Mouse (Mus musculus) 3134 (cell line): ENCODE results near the gene Lrrc23.
"Not testable (repeated sequence)": the region's sequence is repeated elsewhere in the genome, so short reads cannot be mapped to it uniquely, and the experiment has no call there.

Source experiments
- DNase-seq: peaks from one replicate; pipeline ENCODE4 v3.0.0-alpha.2; 2011; ENCODE audit warnings: low spot score; ENCODE audit not compliant: insufficient read length; ENCODE audit errors: extremely low read depth

The Lrrc23 gene

GRCm38 (mm10) chr6:124779222-124779983, at the start of gene Lrrc23:
Lrrc23 (minus strand) TSS chr6:124779727.
- no peak for DNase-seq

- peak; percentile 75 for DNase-seq
Observed at GRCm38 (mm10) chr6:124828101-124828592, 48.6 kb upstream of the Lrrc23 start.

GRCm38 (mm10) chr6:124822049-124822448, 42.5 kb upstream of the Lrrc23 start:
- no peak for DNase-seq

DNA sequence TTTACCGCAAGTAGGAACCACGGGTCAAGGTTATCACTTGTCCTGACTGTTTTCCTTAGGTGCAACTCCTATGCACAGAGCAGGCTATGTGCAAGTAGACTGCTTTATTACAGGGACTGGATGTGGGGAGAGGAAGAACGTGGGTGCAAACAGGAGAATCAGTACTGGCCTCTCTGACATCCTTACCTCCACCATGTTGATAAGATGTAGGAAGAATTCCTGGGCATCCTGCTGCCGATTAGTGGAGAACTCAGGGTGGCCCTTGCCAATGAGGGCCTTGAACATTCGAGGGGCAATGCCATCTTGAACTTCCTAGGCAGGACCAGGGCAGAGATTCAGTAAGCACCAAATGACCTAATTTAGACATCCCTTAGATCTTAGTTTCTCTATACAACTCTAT, 41.4 kb upstream of the Lrrc23 start:
- DNase-seq = no peak

DNA sequence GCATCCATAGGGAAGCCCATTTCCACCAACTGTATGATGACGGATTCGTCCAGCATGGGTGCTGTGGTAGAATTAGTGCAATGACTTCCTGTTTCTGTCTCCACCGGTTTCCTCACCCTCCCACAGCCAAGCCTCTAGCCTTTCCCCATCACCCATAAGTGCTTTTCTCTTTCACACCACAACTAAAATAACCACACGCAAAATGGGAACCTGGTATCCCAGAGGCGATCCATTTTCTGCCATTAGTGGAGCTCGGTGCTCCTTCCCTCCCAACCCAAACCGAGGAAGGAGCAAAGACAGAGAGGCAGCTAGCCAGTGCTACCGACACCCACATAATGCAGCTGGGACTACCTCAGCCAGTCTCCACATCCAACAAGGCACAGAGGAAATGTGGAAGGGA, 38.4 kb upstream of the Lrrc23 start:
- DNase-seq = no peak

DNA sequence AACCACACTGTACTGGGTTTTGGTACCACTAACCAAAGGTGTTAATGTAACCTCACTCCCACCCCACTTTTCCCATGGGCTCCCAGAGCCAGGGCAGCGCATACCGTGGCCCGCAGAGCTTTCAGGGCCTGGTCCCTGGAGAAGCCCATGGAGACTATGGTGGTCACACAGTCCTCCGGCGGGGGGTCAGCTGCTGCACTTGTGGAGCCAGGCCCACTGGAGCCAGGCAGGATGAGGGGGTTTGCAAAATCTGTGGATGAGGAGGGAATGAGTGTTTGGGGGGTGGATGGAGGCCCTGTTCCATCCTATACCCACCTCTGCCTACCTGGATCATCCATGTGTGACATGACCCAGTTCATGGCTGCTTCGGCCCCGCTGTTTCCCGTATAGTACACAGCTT, 38.0 kb upstream of the Lrrc23 start:
- DNase-seq = no peak

- no peak for DNase-seq
Observed at GRCm38 (mm10) chr6:124817125-124817524, 37.6 kb upstream of the Lrrc23 start.

- no peak for DNase-seq
Observed at GRCm38 (mm10) chr6:124816611-124817010, 37.1 kb upstream of the Lrrc23 start.

- no peak for DNase-seq
Observed at GRCm38 (mm10) chr6:124814858-124815774, 35.6 kb upstream of the Lrrc23 start.

DNA sequence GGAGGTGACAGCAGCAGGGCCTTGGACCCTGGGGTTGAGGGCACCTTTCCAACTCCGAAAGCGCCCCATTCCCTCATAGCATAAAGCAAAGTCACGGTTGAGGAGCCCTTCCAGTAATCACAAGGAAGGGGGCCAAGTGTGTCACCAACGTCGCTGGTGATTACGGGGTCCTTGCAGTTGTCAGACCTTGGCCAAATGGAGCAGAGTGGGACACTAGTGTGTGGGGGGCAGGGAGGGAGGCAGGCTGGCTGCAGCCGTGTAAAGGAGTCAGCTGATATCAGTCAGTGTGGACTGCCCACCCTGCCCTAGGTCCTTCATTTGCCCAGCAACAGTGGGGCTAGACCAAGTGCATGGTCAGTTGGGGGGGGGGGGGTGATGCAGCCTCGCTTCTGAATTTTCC, 34.9 kb upstream of the Lrrc23 start:
- no peak for DNase-seq

GRCm38 (mm10) chr6:124813933-124814332, 34.4 kb upstream of the Lrrc23 start, which contains the start of gene Tpi1:
Tpi1 (minus strand) TSS chr6:124814296.
- DNase-seq = peak; percentile 83

DNA sequence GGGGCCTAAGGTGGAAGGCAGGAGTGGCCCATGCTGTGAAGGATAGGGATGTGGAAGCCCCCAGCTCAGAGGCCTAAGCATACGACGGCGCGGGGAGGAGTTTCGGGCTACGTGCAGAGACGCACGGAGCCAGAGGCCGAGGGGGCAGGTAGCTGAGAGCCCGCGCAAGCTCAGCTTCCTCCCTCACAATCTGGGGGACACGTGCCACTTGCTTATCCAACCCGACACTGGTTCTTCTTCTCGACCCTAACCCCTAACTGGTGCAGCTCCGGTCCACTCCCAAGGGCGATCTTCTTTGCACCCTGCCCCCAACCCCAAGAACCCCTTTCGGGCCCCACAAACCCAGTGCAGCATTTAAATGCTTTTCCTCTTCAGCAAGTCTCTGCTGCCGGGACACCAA, 34.0 kb upstream of the Lrrc23 start:
- peak; percentile 78 for DNase-seq

DNA sequence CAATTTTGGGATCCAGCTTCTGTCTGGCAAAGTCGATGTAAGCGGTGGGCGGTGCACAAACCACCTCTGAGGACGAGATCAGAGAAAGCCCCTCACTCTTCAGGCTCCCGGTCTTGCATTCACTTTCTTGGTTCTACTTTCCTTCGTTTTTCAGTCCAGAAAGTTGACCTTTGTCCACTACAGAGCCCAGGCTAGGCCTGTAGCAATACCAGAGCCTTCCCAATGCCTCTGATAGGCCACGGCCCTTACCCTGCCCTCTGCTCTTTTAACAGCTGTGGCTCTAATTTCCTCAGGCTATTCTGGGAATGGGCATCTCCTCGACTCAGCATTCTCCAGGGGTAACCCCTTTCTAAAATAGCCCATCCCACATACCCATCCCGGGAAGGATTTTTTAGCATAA, 33.3 kb upstream of the Lrrc23 start:
- no peak for DNase-seq

DNA sequence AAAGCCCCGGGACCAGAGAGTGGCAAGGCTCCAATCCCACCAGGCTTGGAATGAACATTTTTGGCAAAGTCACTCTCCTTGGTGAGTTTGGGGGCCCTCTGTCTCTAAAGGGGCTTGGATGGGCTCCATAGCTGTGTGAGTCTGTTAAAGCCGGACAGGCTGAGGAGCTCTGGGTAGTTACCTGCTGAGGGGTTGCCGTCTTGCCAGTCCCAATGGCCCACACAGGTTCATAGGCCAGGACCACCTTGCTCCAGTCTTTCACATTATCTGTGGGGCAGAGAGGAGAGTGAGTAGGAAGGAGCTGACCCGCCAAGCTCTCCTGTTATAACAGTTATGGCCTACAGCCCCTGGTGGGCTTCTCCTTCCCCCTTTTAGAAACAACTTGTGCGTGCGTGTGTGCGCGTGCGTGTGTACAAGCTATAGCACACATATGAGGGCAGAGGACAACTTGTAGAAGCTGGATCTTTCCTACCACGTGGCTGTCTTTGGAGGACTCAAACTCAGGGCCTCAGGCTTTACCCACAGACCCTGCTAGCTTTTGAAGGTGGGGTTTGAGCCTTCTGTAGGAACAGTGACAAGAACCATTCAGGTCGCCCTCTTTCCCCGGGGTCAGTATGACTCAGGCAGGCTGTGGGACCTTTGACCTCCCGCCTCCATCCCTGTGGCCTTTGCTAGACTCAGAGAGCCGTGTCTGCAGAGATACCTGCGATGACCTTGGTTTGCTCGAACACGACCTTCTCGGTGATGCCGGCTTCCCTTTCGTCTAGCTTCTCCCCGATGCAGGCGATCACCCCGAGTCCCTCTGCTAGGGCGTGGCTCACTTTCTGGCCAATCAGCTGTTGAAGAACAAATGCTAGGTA, 32.4 kb upstream of the Lrrc23 start:
- no peak for DNase-seq

GRCm38 (mm10) chr6:124811403-124811665, 31.8 kb upstream of the Lrrc23 start:
- DNase-seq = no peak

- DNase-seq = not testable (repeated sequence)
Observed at GRCm38 (mm10) chr6:124810566-124811402, 31.3 kb upstream of the Lrrc23 start.

DNA sequence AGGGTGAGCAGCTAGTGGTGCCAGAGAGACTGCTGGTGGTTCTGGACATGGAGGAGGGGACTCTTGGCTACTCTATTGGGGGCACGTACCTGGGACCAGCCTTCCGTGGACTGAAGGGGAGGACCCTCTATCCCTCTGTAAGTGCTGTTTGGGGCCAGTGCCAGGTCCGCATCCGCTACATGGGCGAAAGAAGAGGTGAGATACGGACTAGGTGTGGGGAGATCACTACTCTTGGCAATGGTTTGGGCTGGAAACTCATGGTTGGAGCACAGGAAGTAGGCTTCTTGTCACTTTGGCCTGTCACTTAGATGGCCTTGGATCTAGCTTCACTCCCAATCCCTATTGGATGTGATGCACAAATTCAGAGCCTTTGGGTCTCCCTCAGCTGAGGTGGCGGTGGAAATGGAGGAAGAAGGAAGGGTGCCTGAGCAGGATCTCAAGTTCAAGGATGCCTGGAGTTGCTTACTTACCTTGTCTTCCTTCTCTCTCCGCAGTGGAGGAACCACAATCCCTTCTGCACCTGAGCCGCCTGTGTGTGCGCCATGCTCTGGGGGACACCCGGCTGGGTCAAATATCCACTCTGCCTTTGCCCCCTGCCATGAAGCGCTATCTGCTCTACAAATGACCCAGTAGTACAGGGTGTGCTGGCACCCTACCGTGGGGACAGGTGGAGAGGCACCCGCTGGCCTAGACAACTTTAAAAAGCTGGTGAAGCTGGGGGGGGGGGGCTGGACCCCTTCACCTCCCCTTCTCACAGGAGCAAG, 30.4 kb upstream of the Lrrc23 start:
- DNase-seq = peak; percentile 43

GRCm38 (mm10) chr6:124809052-124809774, 29.7 kb upstream of the Lrrc23 start:
- DNase-seq = peak; percentile 87
